Mouse (Mus musculus): Measurements from ENCODE around the gene Slc25a54. TPM values are rescaled to one million over a fixed set of nuclear protein-coding genes. Genes with fewer than 3 reads are reported as not detected.

Slc25a54 gene
- total RNA-seq (2015) (not detected in 2 replicates), total RNA-seq (2017) (not detected in 2 replicates)

DNA sequence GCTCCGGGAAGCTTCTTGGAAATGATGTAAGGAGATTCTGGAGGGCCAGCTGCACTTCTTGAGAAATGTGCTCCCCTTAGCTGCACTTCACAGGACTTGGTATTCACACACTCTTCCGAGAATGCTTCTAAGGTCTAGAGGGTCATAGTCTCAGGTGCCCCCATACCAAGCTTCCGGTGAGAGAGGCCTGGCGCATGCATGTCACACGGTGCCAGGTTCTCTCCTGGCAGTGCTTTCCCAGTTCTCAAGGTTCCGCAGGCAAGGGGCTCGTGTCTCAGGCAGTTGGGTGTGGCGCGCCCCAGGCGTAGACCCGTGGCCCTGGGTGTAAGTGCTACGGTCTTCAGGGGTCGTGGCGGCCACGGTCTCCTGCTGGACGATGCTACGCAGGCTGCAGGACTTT lies at the start of gene Slc25a54:
Gene Slc25a54, plus strand, starts transcription at position 301 of the 400 bp plus-strand sequence.
- ATAC-seq (replicated peaks; ENCODE audit: poor library complexity), result no peak

DNA sequence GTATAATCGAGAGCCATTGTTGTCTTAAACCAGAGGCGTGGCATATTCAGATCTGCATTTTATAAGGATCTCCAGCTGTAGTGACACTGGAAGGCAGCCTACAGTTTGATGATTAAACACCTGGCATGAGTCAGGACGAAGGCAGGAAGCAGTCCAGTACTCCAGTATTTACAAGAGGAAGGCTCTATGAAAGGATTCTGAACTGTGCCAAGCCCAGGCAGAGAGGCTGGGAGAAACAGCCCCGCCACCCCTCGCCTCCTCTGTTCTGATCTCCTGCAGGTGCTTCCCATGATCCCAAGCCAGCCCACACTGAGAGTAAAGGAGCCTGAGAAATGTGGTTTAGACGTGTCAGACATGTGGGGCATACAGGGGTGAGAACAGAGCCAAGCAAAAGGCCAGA lies 49.5 kb upstream of the Slc25a54 start:
- ATAC-seq (replicated peaks; ENCODE audit: poor library complexity), result no peak

DNA sequence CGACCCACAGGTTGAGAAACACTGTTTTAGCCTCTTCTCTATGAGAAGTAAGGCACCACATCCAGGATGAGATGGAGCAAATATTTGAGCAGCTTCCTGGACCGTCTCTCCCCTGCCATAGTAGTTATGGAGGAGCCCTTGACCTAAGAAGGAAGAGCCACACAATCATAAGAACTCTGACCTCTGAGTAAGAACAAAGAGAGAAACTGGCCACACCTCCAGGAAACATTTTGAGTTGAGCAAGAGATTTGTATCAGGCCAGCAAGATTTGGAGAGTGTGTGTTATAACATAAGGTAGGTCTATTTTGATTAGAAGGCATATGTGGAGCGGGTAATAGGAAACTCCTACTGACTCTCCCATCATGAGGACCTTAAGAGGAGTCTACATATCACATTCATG lies 48.6 kb upstream of the Slc25a54 start:
- no peak for ATAC-seq (replicated peaks; ENCODE audit: poor library complexity)

DNA sequence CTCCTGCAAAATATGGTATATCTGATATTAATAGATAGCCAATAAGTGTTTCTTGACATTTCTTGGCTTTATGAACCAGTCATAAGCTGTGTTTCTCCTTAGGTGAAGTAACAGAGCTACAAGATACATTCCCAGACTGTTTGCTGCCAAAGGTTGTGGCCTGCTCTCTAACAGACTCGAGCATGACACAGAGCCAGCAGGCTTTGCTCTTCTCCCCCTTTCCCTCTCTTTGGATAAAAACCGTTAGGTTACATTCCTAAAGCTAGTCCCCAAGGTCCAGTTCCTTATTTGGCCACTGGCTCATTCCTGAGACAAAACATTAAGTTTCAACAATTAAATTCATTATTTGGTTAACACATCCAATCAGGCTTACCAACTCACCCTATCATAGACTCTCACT lies 48.0 kb upstream of the Slc25a54 start:
- no peak for ATAC-seq (replicated peaks; ENCODE audit: poor library complexity)

DNA sequence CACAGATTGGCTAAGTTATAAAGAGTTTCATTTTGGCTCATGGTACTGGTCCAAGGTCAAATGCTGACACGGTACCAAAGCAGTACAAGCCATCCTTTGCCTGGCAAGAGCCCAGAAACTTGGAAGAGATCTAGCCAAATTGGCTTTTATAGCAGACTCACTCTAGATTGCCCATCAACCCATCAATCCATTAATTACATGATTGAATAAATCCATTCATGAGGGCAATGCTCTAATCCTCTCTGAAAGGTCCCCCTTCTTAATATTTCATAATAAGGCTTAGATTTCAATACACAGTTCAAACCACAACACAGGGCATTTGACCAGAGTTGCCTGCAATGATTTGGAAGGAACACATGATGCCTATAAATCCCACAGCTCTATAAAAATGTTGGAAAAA lies 45.9 kb upstream of the Slc25a54 start:
- ATAC-seq (replicated peaks; ENCODE audit: poor library complexity), result no peak

DNA sequence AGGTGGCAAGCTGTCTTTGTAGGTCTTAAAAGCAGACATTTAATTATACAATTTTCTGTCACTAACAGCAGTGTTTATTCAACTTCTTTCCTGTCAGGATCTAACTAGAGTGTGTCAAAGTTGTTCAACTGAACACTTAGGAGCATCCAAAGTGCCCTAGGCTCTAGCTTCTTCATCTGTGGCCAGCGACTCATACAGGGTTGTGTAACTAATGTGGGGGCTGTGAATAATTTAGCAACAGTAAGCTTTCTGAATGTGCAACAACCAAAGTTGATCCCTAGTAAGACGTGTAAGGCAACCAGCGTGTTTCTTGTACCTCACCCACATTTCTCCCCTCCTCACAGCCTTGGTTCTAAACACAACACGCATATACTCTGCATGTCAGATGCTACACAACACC lies 39.4 kb upstream of the Slc25a54 start:
- ATAC-seq (replicated peaks; ENCODE audit: poor library complexity), result peak; percentile 55

DNA sequence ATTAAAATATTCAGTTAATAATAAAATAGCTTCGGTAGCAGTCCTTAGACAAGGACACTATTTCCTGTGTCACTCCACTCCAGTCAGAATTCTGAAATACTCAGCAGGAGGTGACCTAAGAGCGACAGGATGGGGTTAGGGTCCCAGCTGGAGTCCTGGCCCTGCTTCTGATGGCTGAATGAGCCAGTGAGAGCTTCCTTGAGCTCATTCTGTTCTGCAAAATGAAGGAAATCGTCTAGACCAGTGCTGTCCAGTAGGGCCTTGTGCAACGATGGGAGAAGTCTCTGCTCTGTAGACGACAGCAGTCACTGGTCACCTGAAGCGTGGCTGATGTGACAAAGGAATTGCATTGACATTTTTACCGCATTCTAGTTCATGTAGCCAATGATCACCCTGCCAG lies 36.9 kb upstream of the Slc25a54 start:
- no peak for ATAC-seq (replicated peaks; ENCODE audit: poor library complexity)

DNA sequence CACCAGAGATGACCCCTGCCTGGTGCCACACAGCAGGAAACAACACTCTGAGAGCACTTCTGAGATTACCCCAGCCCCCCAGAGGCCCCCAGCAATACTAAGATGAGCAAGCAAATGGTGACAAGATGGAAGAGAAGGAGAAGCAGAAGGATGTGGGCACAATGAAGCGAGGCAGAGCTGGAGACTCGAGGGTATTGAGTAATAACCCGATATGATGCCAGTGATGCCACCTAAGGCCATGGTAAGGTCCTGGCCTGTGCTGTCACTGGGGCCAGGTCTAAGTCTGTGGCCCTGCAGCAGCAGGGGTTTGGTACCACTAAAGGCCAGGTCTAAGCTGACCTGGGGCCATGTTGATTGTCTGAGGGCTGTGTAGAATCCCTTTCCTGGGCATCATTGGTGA lies 33.8 kb upstream of the Slc25a54 start:
- peak; percentile 62 for ATAC-seq (replicated peaks; ENCODE audit: poor library complexity)

DNA sequence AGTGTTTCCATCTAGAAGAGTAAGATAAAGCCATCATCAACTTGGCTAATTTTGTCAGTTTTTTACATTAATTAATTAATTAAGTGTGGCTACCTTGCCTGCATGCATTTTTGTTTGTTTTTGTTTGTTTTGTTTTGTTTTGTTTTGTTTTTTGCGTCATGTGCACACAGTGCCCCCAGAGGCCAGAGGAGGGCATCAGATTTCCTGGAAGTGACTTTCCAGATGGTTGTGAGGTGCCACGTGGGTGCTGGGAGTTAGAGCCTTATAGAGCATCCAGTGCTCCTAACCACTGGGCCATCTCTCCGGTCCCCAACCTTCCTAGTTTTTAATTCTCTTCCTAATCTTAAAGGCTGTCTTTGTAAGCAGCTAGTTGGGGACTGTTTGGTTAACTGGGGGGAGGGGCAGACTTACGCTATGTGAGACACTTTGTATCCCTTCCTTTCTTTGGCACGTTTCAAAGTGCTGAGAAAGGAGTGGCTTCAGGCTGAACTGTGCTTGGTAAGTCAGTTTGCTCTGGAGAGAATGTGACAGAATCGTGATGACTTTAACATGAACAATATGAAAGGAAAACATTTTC lies 32.5 kb upstream of the Slc25a54 start:
- no peak for ATAC-seq (replicated peaks; ENCODE audit: poor library complexity)

DNA sequence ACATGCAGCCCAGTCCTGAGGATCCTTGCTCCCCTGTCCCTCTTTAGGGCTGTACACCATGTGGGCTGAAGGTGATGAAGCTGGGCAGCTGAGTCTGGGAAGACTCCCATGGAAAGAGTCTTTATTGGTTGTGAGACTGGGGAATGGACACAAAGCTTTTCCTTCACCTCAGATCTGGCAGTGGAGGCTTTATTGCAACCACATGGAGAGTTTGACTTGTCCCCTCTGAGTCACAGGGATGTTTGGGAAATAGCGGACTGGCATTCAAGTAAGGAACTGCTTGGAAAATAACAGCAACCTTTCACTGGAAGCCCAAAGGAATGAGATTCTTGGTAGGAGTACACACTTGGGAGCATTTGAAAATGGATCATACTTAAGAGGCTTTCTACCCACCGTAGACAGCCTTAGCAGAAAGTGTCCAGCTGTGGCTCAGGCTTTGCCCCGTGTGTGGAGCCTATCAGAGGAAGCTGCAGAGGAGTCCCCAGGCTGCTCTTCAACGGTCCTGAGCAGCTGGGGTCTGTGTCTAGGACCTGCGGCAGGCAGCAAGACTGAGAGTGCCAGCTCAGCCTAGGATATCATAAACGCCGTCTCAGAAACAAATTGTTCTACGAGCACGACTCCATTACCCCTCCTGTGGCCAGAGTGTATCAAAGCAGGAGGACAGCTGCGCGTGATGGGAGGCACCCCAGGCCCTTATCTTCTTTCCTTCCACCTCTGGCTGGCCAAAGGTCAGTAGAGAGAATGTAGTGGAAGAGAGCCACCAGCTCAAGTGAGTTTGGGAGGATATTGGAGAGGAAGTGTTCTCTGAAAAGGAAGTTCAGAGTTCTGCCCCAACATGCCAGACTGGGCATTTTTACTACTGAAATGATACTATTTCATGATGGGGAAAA lies 29.0 kb upstream of the Slc25a54 start:
- ATAC-seq (replicated peaks; ENCODE audit: poor library complexity), result peak; percentile 75

DNA sequence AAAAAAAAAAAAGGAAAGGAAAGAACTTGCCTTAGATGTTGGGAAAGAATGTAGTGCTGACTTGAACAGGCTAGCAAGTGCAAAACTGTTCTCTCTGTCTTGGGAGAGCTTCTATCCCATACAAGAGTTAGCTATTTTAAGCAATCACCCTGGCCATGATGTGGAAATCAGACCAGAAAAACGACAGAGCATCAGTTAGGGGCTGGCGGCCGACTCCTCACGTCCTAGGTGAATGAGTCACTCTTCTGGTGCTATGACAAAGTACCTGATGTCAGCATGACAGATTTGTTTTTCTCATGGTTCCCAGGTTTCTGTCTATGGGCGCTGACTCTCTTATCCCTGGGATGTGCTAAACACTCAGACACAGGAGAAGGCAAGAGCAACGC lies 28.3 kb upstream of the Slc25a54 start:
- ATAC-seq (replicated peaks; ENCODE audit: poor library complexity), result peak; percentile 62

DNA sequence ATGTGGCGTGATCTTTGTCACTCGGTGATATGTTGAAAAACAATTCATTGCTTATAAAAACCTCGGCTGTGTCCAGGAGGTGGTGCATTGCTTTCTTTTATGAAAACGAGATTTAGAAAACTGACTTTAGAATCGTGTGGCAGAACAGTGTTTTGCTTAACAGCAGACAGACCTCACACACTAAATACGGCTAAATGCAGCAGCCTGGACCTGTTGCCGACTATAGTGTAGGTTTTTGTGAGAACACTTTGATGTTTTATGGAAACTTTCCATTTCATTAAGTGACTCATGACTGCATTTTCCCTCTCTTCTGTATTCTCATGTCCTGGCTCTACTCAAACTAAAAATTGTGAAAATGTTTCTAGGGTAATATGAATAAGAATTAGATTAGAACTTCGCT lies 20.4 kb upstream of the Slc25a54 start:
- no peak for ATAC-seq (replicated peaks; ENCODE audit: poor library complexity)

DNA sequence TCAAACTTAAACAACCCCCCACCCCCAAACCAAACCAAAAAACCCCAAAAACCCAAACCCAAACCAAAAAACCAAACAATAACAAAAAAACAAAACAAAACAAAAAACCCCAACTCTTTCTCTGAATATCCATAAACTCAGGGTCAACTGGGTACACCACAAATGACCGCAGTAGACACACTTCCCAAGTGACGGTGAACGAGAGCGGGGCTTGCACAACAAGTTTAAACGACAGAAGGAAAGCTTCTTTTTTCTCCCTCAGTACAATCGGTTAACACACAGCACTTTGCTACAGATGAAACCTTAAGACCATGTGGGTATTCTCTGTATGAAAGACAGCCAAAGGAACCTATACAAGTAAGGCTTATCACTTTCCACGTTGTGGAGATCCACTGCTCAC lies 17.9 kb upstream of the Slc25a54 start:
- ATAC-seq (replicated peaks; ENCODE audit: poor library complexity), result peak; percentile 75

DNA sequence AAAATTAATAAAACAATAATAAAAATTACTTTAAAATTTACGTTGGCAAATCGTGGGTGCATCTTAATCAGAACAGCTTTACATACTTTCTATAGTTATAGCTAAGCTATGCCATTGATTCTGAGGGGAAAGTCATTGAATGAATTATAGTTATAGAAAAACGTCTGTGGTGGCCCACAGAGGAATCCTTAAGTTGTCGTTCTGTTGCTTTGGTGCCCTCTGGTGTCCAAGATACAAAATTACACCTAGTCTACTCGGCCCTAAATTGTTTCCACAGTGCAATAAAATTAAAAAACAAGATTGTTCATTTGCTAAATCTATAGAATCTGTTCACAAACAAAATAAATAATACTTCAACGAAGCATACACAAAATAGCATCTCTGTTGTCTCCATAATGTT lies 17.3 kb upstream of the Slc25a54 start:
- peak; percentile 97 for ATAC-seq (replicated peaks; ENCODE audit: poor library complexity)

DNA sequence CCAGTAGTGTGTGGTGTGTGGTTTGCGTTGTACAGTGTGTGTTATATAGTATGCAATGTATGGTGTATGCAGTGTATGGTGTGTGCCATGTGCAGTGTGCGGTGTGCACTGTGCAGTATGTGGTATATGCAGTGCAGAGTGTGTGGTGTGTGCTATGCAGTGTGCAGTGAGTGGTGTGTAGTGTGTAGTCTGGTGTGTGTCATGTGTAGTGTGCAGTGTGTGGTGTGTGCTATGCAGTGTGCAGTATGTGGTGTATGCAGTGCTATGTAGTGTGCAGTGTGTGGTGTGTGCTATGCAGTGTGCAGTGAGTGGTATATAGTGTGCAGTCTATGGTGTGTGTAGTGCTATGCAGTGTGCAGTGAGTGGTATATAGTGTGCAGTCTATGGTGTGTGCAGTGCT lies 4.1 kb downstream of the Slc25a54 start:
- ATAC-seq (replicated peaks; ENCODE audit: poor library complexity), result no peak

DNA sequence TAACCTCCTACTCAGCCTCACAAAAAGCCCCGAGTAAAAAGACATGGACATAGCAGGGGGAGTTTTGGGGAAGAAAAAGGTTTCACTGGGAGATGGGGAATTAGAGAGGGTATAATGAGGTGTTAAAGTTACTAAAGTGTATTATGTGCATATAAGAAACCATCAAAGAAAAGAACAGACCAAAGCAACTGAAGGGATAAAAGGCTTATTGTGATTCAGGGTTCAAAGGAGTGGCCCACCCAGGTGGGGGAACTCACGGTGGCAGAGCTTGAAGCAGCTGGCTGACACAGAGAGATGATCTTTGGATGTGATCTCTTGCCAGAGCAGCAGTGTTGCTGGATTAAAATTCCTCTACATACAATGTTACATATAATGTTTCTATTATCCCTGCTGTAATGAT lies 8.2 kb downstream of the Slc25a54 start:
- no peak for ATAC-seq (replicated peaks; ENCODE audit: poor library complexity)

DNA sequence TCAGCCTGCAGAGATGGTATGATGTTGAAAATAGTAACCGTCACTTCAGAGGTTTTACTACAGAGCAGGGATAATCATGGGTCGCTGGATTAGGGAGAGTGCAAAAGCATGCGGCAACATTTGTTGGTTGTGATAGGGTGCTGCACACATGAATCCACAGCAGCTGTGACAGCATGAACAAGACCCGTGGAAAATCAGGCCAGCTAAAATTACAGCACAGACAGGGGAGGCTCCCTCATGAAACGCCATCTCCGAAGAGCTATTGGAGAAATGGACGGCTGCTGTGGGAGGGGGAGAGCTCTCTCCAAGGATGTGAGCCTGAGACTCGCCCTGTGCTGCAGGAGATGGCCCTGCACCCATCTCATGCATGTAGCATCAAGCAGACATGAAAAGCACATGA lies 24.4 kb downstream of the Slc25a54 start:
- no peak for ATAC-seq (replicated peaks; ENCODE audit: poor library complexity)

DNA sequence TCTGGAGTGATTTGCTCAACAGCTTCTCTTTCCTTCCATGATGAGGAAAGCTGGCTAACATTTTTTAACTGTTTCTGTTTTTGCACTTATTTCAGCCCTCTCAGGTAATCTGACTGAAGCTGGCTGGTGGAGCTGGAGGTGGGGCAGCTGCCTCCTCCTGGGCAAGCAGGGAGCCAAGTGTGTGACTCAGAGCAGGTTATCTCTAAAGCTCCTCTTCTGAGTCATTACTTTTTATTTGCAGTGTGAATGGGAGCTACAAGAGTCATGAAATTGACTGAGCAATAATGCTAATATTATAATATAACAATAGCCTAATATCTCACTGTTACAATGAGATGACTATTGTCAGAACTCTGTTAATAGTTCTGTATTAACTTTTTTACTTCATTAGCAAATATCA lies 36.9 kb downstream of the Slc25a54 start:
- no peak for ATAC-seq (replicated peaks; ENCODE audit: poor library complexity)

DNA sequence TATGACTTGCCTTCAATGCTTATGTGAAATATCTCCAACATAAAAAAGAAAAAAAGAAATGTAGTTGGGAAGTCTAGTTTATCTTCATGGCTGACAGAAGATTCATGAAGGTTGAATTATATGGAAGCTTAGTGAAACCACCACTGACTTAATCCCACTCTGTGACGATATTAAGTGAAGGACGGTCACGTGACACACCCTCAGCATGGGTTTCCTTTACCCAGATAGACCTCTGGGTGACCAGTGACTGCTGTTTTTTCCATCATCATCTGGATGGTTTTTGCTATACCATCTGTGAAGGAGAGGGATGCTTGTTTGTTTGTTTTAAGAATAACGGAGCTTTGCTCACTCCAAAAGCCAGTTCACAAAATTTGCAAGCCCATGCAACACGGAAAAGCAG lies 39.3 kb downstream of the Slc25a54 start:
- no peak for ATAC-seq (replicated peaks; ENCODE audit: poor library complexity)

DNA sequence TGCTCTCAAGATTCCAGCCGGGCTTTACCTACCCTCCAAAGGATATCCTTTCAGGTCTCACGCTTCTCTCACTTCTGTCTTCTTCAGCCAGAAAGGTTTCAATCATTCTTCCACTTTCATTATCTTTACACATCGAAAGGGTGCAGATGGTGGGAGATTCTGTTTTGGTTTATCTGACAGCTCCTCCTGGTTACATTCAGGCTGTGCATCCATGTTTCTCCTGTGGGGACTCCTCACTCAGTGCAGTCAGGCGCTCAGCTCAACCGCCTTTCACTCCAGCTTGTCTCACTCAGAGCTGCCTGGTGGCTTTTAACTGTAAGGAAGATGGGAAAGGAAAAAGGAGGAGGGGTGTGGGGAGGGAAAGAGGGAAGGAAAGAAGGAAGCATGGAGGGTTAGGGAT lies 39.7 kb downstream of the Slc25a54 start:
- ATAC-seq (replicated peaks; ENCODE audit: poor library complexity), result no peak

DNA sequence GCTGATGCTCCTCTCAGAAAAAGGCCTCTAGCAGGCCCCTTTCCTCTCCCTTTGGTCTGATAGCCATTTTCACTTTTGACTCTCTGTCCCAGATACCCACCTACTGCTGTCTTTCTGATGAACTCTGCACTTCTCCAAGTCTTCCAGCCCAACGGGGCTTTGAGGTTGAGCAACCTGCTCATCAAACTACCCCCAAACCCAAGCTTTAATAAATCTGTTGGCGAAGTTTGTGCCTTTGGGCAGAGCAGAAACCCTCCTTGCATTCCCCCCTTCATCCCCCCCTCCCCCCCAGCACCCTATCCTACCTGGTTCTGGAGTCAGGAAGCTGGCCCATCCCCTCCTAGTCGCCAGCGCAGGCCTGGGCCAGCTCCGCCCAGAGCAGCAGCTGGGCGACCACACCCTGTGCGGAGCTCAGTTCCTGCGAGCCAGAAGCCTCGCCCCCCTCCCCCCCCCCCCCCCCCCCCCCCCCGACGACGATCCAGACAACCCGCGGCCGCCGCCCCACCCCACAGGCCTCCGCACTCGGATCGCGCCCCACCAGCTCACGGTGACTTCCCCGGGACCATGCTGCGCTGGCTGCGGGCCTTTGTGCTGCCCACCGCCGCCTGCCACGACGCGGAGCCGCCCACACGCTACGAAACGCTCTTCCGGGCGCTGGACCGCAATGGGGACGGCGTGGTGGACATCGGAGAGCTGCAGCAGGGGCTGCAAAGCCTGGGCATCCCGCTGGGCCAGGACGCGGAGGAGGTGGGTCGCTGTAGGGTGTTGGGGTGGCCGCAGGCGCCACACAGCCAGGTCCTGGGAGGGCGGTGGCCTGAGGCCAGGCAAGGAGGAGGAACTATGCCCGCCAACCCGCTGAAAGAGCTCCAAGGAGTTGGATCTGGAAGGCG lies 42.6 kb downstream of the Slc25a54 start, which contains the start of gene Slc25a24:
Gene Slc25a24, plus strand, starts transcription at position 509 of the 890 bp plus-strand sequence.
- ATAC-seq (replicated peaks; ENCODE audit: poor library complexity), result peak; percentile 74

Measured in megakaryocyte progenitor cell, adult 5-6 weeks (primary cell).